Mouse (Mus musculus) hindbrain, embryonic 13.5 days (tissue): ENCODE measurements around the gene Ascl3. TPM values are rescaled to one million over a fixed set of nuclear protein-coding genes. Genes with fewer than 3 reads are reported as not detected.

Experiments
- ATAC-seq: fragments of 200-750 bp; cut with Nextera tagmentation; 2 replicates; pipeline ENCODE4 v1.8.0; 2017; ENCODE audit warnings: moderate TSS enrichment; ENCODE audit not compliant: low FRiP score
- H3K27ac ChIP-seq: fragments of 300-500 bp; sonication (generic); 2 replicates; pipeline ENCODE4 v1.5.1; 2015; ENCODE audit warnings: inconsistent platforms, mild to moderate bottlenecking, moderate library complexity
- H3K27me3 ChIP-seq: fragments of 300-500 bp; sonication (generic); 2 replicates; pipeline ENCODE4 v1.6.1; 2015; ENCODE audit warnings: mild to moderate bottlenecking, inconsistent platforms
- H3K36me3 ChIP-seq: fragments of 300-500 bp; sonication (generic); 2 replicates; pipeline ENCODE4 v1.6.1; 2015; ENCODE audit warnings: mild to moderate bottlenecking, inconsistent platforms
- H3K4me1 ChIP-seq: fragments of 300-500 bp; sonication (generic); replicated peaks from 2 replicates; pipeline ENCODE4 v1.6.1; 2015; ENCODE audit warnings: inconsistent platforms
- H3K4me2 ChIP-seq: fragments of 300-500 bp; sonication (generic); 2 replicates; pipeline ENCODE4 v1.6.1; 2015; ENCODE audit warnings: inconsistent platforms, mild to moderate bottlenecking, moderate library complexity
- H3K4me3 ChIP-seq: fragments of 300-500 bp; sonication (generic); 2 replicates; pipeline ENCODE4 v1.5.1; 2015; ENCODE audit warnings: mild to moderate bottlenecking, inconsistent platforms
- H3K9ac ChIP-seq: fragments of 300-500 bp; sonication (generic); 2 replicates; pipeline ENCODE4 v1.6.1; 2015; ENCODE audit warnings: mild to moderate bottlenecking, inconsistent platforms
- H3K9me3 ChIP-seq: fragments of 300-500 bp; sonication (generic); 2 replicates; pipeline ENCODE4 v1.6.1; 2016; ENCODE audit warnings: inconsistent platforms
- WGBS: fragments of 180-500 bp; shearing (Covaris S2); methylation state at CpG from one replicate; pipeline ENCODE4 v1.1.7; 2015; 5-methylcytosine and 5-hydroxymethylcytosine counted together
- polyA plus RNA-seq: library from polyadenylated mRNA; unstranded; fragments of >200 nt; fragmentation: Nextera tagmentation; extraction: Ambion mirVana; gene quantifications from 2 replicates; pipeline ENCODE4 v1.2.1, GENCODE M21; 2015

Gene Ascl3
- polyA plus RNA-seq, 1 experiment from 2014 or later = 0.42 TPM

- 96% methylated on average over 1 of the region's 1 CpGs for WGBS
- H3K9ac ChIP-seq = no peak overlapping the region
- no peaks in the 10 kb centered on the region for H3K27me3 ChIP-seq
- no peak overlapping the region for H3K4me2 ChIP-seq
- H3K4me3 ChIP-seq = no peak overlapping the region
- H3K27ac ChIP-seq = no peak overlapping the region
- no peaks in the 10 kb centered on the region for H3K9me3 ChIP-seq
- H3K4me1 ChIP-seq = no peaks in the 10 kb centered on the region
- no peak for ATAC-seq
- peaks cover 90% of the 10 kb centered on the region for H3K36me3 ChIP-seq
Observed at GRCm38 (mm10) chr7:109741060-109741459, 9.5 kb upstream of the Ascl3 start.

DNA sequence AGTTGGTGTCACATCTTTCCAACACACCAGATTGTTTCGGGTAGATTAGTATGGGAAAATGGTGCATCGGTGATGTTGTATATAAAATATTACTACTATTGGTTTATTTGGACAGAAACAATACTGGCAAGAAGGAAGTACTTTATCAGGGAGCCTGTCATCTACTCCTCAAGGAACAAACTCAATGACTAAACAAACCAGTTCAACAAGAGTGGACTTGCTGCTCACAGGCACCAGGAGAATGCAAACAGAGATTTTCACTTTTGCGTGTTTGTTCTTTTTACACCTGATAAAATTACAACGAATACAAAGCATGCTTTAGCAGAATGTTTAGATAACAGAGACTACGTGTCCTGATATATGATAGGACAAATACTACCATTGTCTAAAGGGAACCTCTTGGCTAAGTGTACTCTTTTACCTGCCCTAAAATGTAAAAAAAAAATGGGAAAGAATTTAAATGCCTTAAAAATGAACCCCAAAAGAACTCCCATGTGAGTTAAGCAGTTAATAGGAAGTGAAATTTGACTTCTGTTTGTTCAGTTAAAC lies 8.4 kb upstream of the Ascl3 start:
- Histone ChIP-seq H3K4me2 (no peak overlapping the region), H3K27ac (no peak overlapping the region), H3K4me3 (no peak overlapping the region), H3K9me3 (no peaks in the 10 kb centered on the region), H3K27me3 (no peaks in the 10 kb centered on the region), H3K9ac (no peak overlapping the region), H3K4me1 (no peaks in the 10 kb centered on the region), H3K36me3 (peaks cover 89% of the 10 kb centered on the region)
- 92% methylated on average over 5 of the region's 5 CpGs for WGBS
- no peak for ATAC-seq

- Histone ChIP-seq H3K27ac (no peak overlapping the region), H3K9ac (no peak overlapping the region), H3K4me1 (no peaks in the 10 kb centered on the region), H3K4me3 (no peak overlapping the region), H3K36me3 (peaks cover 51% of the 10 kb centered on the region), H3K27me3 (no peaks in the 10 kb centered on the region), H3K4me2 (no peak overlapping the region), H3K9me3 (no peaks in the 10 kb centered on the region)
- 93% methylated on average over 4 of the region's 4 CpGs for WGBS
- no peak for ATAC-seq
Observed at GRCm38 (mm10) chr7:109734806-109735205, 3.3 kb upstream of the Ascl3 start.

DNA sequence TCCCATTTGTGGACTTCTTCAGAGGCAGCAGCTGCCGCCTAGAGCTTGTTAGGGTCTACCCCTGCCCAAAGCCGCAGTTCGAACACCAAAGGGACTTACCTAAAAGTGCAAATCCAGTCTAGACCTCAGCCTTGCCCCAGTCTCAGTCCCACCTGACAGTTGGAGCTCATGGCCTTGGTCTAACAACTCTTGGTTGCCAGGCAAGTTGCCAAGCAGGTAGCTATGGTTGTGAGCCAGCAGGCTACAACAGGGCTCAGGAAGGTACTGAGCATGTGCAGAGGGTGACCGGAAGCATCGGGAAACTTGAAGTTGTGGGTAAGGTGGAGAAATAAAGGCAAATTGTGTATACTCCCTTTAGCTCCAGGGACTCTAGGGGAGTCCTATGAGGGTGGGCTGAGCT lies 7.8 kb downstream of the Ascl3 start, which contains the start of gene BC051019:
Gene BC051019 (minus strand): TSS at position 154 of the 400 bp plus-strand sequence.
- no peak within 1 kb of the TSS for H3K9ac ChIP-seq
- no peaks in the 10 kb centered on the region for H3K27me3 ChIP-seq
- ATAC-seq = no peak
- no peaks in the 10 kb centered on the region for H3K36me3 ChIP-seq
- 93% methylated on average over 5 of the region's 5 CpGs for WGBS
- no peak within 1 kb of the TSS for H3K4me2 ChIP-seq
- no peaks in the 10 kb centered on the region for H3K4me1 ChIP-seq
- H3K9me3 ChIP-seq = no peaks in the 10 kb centered on the region
- no peak within 1 kb of the TSS for H3K27ac ChIP-seq
- no peak within 1 kb of the TSS for H3K4me3 ChIP-seq

GRCm38 (mm10) chr7:109723114-109723513 lies 8.4 kb downstream of the Ascl3 start:
- Histone ChIP-seq H3K27me3 (no peaks in the 10 kb centered on the region), H3K36me3 (no peaks in the 10 kb centered on the region), H3K9ac (no peak overlapping the region), H3K4me1 (no peaks in the 10 kb centered on the region), H3K27ac (no peak overlapping the region), H3K4me2 (no peak overlapping the region), H3K9me3 (no peaks in the 10 kb centered on the region), H3K4me3 (no peak overlapping the region)
- no peak for ATAC-seq
- 94% methylated on average over 8 of the region's 8 CpGs for WGBS

- over 99% methylated on average over 2 of the region's 2 CpGs for WGBS
- no peak overlapping the region for H3K4me3 ChIP-seq
- no peak for ATAC-seq
Observed at GRCm38 (mm10) chr7:109722618-109723017, 8.9 kb downstream of the Ascl3 start.

DNA sequence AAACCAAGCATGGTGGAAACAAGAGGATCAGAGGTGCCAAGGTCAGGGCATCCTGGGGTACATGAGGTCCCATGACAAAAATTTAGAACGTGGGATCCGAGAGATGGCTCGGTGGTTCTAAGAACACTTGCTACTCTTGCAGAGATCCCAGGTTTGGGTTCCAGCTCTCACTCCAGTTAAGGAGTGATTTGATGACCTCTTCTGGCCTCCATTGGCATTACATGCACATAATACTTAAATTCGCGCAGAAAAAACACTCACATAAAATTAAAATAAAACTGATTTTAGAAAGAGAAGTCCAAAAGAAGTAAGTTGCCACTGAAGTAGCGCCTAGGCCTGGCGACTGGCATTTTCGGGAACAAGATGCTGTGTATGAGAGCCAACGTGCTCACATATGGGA lies 12.2 kb downstream of the Ascl3 start:
- Histone ChIP-seq H3K27me3 (no peaks in the 10 kb centered on the region), H3K27ac (no peak overlapping the region), H3K4me1 (no peaks in the 10 kb centered on the region), H3K9ac (no peak overlapping the region), H3K9me3 (no peaks in the 10 kb centered on the region), H3K4me2 (no peak overlapping the region), H3K4me3 (no peak overlapping the region), H3K36me3 (no peaks in the 10 kb centered on the region)
- WGBS = 70% methylated on average over 9 of the region's 9 CpGs
- ATAC-seq = no peak

More at GRCm38 (mm10) chr7:109722618-109723017, 8.9 kb downstream of the Ascl3 start:
- no peak overlapping the region for H3K9ac ChIP-seq
- no peaks in the 10 kb centered on the region for H3K9me3 ChIP-seq
- no peak overlapping the region for H3K4me2 ChIP-seq
- no peaks in the 10 kb centered on the region for H3K27me3 ChIP-seq
- no peaks in the 10 kb centered on the region for H3K36me3 ChIP-seq
- H3K27ac ChIP-seq = no peak overlapping the region
- no peaks in the 10 kb centered on the region for H3K4me1 ChIP-seq

- Histone ChIP-seq H3K9ac (no peak overlapping the region), H3K9me3 (no peaks in the 10 kb centered on the region), H3K36me3 (peaks cover 36% of the 10 kb centered on the region), H3K27ac (no peak overlapping the region), H3K27me3 (no peaks in the 10 kb centered on the region), H3K4me2 (no peak overlapping the region), H3K4me3 (no peak overlapping the region), H3K4me1 (no peaks in the 10 kb centered on the region)
- ATAC-seq = no peak
- 90% methylated on average over 2 of the region's 2 CpGs for WGBS
Observed at GRCm38 (mm10) chr7:109713434-109713982, 18.0 kb downstream of the Ascl3 start.

DNA sequence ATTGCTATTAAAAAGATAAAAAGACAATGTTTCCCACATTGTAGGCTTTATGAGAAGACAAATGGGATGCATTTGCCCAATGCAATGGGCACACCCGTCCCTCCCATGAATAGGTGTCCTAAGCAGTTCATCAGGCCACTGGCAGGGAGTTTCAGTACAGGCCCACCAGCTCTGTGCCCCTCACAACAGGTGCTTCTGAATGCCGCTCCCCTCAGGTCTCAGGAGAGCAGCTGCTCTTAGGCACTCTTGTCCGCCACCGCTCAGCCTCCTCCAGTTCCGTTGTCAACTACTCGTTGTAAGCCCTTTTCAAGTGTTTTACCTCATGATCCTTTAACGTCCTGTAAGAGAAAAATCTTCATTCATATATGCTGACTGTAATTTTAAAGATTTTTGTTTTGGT lies 19.3 kb downstream of the Ascl3 start:
- WGBS = 91% methylated on average over 7 of the region's 7 CpGs
- H3K27me3 ChIP-seq = no peaks in the 10 kb centered on the region
- H3K9me3 ChIP-seq = no peaks in the 10 kb centered on the region
- H3K4me1 ChIP-seq = no peaks in the 10 kb centered on the region
- H3K36me3 ChIP-seq = peaks cover 36% of the 10 kb centered on the region
- H3K4me2 ChIP-seq = no peak overlapping the region
- no peak overlapping the region for H3K9ac ChIP-seq
- no peak for ATAC-seq
- H3K4me3 ChIP-seq = no peak overlapping the region
- no peak overlapping the region for H3K27ac ChIP-seq

- no peak overlapping the region for H3K9ac ChIP-seq
- no peaks in the 10 kb centered on the region for H3K9me3 ChIP-seq
- no peak overlapping the region for H3K27ac ChIP-seq
- H3K4me1 ChIP-seq = no peaks in the 10 kb centered on the region
- 78% methylated on average over 1 of the region's 1 CpGs for WGBS
- H3K4me3 ChIP-seq = no peak overlapping the region
- H3K36me3 ChIP-seq = peaks cover 36% of the 10 kb centered on the region
- ATAC-seq = no peak
- H3K27me3 ChIP-seq = no peaks in the 10 kb centered on the region
- no peak overlapping the region for H3K4me2 ChIP-seq
Observed at GRCm38 (mm10) chr7:109710069-109710468, 21.5 kb downstream of the Ascl3 start.

DNA sequence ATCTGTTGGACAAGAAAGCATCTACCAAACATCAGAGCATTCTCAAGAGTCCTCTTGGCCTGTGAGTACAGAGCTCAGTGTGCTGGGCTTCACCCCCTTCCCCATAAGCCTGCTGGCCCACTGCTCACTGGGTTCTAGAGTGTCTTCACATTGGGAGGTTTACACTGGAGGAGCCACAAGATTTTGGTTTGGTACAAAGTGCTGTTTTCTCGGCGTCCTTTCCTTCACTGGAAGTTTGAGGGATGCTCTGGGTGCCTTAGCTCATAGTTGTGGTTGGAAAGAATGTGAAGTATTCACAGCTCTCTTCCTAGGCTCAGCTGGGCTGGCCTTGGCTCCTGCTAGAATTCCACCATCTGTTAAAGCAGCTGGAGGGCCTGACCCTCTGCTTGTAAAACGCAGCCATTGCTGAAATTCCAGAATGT lies 22.6 kb downstream of the Ascl3 start:
- Histone ChIP-seq H3K4me2 (no peak overlapping the region), H3K27me3 (no peaks in the 10 kb centered on the region), H3K4me1 (0 out of 2 replicates have a peak, but pooled peaks cover 3% of the 10 kb centered on the region), H3K27ac (no peak overlapping the region), H3K36me3 (peaks cover 36% of the 10 kb centered on the region), H3K4me3 (no peak overlapping the region), H3K9ac (no peak overlapping the region), H3K9me3 (no peaks in the 10 kb centered on the region)
- ATAC-seq = no peak
- WGBS = 80% methylated on average over 3 of the region's 3 CpGs

DNA sequence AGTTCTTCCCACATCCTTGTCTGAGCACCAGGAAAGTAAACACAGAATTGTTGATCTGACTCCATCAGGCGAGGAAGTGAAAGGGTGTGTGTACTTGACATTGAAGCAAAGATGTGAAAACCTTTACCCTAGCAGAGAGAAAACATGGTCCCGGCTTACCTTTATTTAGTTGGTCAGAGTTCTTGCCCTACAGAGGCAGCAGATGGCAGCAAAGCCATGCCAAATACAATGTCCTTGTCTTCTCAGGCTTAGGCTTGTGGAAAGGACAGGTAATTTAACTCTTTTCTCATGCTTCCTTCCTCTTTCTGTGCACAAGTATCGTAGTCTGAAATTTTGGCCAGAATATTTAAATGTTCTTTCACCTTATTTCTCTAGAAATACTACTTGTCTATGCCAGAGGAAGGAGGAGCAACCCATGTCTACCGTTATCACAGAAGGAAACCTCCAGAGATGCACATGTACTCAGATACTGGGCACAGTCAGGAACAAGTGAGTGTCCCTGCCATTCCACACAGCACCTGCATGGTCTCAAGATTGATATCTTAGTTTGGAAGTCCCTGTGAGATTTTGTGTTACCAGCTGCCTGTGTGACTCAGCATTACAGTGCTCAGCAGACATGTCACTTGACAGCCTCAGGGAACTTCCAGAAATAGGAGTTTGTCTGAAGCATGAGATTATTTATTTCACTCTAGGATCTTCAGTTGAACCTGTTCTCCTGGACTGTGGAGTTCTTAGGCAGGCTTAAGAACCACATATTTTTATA lies 24.3 kb downstream of the Ascl3 start:
- no peak overlapping the region for H3K4me3 ChIP-seq
- no peak overlapping the region for H3K27ac ChIP-seq
- no peaks in the 10 kb centered on the region for H3K9me3 ChIP-seq
- 53% methylated on average over 4 of the region's 4 CpGs for WGBS
- H3K9ac ChIP-seq = no peak overlapping the region
- no peak for ATAC-seq
- H3K4me2 ChIP-seq = no peak overlapping the region
- H3K27me3 ChIP-seq = 0 out of 2 replicates have a peak, but pooled peaks cover 4% of the 10 kb centered on the region
- H3K36me3 ChIP-seq = peaks cover 26% of the 10 kb centered on the region
- H3K4me1 ChIP-seq = 0 out of 2 replicates have a peak, but pooled peaks cover 6% of the 10 kb centered on the region
